Mouse (Mus musculus) liver, embryonic 13.5 days (tissue): ENCODE measurements around the gene Nsun7. TPM values are rescaled to one million over a fixed set of nuclear protein-coding genes. Genes with fewer than 3 reads are reported as not detected.

Source experiments
- ATAC-seq: fragments of 200-750 bp; cut with Nextera tagmentation; 2 replicates; pipeline ENCODE4 v1.8.0; 2017; ENCODE audit warnings: low read depth, mild to moderate bottlenecking, moderate number of reproducible peaks, moderate library complexity
- DNase-seq: peaks from one replicate; pipeline ENCODE4 v3.0.0; 2022
- H3K27ac ChIP-seq: fragments of 300-500 bp; sonication (generic); 2 replicates; pipeline ENCODE4 v1.5.1; 2015; ENCODE audit warnings: moderate library complexity, mild to moderate bottlenecking, inconsistent platforms
- H3K27me3 ChIP-seq: fragments of 300-500 bp; sonication (generic); 2 replicates; pipeline ENCODE4 v1.6.1; 2015; ENCODE audit warnings: mild to moderate bottlenecking, inconsistent platforms
- H3K36me3 ChIP-seq: fragments of 300-500 bp; sonication (generic); 2 replicates; pipeline ENCODE4 v1.6.1; 2015; ENCODE audit warnings: mild to moderate bottlenecking, inconsistent platforms
- H3K4me1 ChIP-seq: fragments of 300-500 bp; sonication (generic); replicated peaks from 2 replicates; pipeline ENCODE4 v1.6.1; 2015; ENCODE audit warnings: inconsistent platforms
- H3K4me2 ChIP-seq: fragments of 300-500 bp; sonication (generic); 2 replicates; pipeline ENCODE4 v1.6.1; 2015; ENCODE audit warnings: inconsistent platforms, mild to moderate bottlenecking, moderate library complexity
- H3K4me3 ChIP-seq: fragments of 300-500 bp; sonication (generic); replicated peaks from 2 replicates; pipeline ENCODE4 v1.5.1; 2015; ENCODE audit warnings: mild to moderate bottlenecking, inconsistent platforms
- H3K9ac ChIP-seq: fragments of 300-500 bp; sonication (generic); 2 replicates; pipeline ENCODE4 v1.6.1; 2015; ENCODE audit warnings: mild to moderate bottlenecking, inconsistent platforms
- H3K9me3 ChIP-seq: fragments of 300-500 bp; sonication (generic); replicated peaks from 2 replicates; pipeline ENCODE4 v1.6.1; 2016; ENCODE audit warnings: inconsistent platforms
- WGBS: fragments of 180-500 bp; shearing (Covaris S2); methylation state at CpG from one replicate; pipeline ENCODE4 v1.1.7; 2015; ENCODE audit not compliant: insufficient replicate concordance; 5-methylcytosine and 5-hydroxymethylcytosine counted together
- polyA plus RNA-seq: library from polyadenylated mRNA; unstranded; fragments of >200 nt; fragmentation: Nextera tagmentation; extraction: Ambion mirVana; gene quantifications from 2 replicates; pipeline ENCODE4 v1.2.1, GENCODE M21; 2015

The Nsun7 gene
- polyA plus RNA-seq, 1 experiment from 2014 or later = not detected

GRCm38 (mm10) chr5:66310806-66311205 lies 51.1 kb downstream of the Nsun7 start:
- Histone ChIP-seq H3K9me3 (no peaks in the 10 kb centered on the region), H3K4me1 (no peaks in the 10 kb centered on the region), H3K27me3 (no peaks in the 10 kb centered on the region), H3K4me3 (no peak overlapping the region), H3K36me3 (no peaks in the 10 kb centered on the region), H3K27ac (no peak overlapping the region), H3K4me2 (no peak overlapping the region), H3K9ac (no peak overlapping the region)
- WGBS = 78% methylated on average over 11 of the region's 11 CpGs
- ATAC-seq (no peak), DNase-seq (no peak)

DNA sequence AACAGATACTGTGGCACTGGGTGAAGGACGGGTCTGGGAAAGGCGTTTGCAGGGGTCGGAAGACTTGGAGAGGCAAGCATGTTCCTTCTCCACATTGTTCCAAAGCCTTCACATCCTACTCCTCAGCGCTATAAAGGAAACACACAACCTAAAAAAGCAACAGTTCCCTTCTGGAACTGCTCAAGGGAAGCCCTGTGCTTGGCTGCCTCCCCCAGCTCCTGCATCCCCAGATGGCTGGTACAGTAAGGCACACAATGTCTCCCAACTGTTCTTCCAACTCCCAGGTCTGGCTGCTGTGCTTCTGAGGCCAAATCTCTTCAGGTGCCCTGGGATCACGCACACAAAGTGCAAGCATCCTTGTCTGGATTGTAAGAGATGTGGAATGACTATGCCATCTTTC lies 56.1 kb downstream of the Nsun7 start:
- no peak for DNase-seq
- Histone ChIP-seq H3K36me3 (no peaks in the 10 kb centered on the region), H3K9ac (no peak overlapping the region), H3K4me1 (no peaks in the 10 kb centered on the region), H3K9me3 (no peaks in the 10 kb centered on the region), H3K4me3 (no peak overlapping the region), H3K27ac (no peak overlapping the region), H3K27me3 (no peaks in the 10 kb centered on the region), H3K4me2 (no peak overlapping the region)
- 71% methylated on average over 5 of the region's 5 CpGs for WGBS
- no peak for ATAC-seq

DNA sequence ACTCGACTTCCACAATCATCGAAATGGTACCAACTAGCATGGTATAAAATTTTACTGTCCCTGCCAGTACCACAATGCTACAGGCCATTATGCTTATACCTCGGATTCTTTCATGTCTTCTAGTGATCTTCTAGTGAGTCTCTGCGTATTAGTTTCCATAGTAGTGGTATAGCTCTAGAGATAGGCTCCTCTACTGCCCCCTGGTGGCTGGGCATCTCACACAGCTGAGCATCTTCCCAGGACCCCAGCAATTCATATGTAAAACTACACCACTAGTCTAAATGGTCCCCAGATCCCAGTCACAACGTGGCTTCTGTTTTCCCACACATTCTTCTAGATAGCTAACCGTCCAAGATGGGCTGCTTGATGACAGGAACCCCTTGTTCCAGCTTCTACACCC lies 59.6 kb downstream of the Nsun7 start:
- ATAC-seq (no peak), DNase-seq (peak; percentile 21)
- no peak overlapping the region for H3K27ac ChIP-seq
- 0 out of 2 replicates have a peak, but pooled peaks cover 6% of the 10 kb centered on the region for H3K4me1 ChIP-seq
- H3K9me3 ChIP-seq = no peaks in the 10 kb centered on the region
- H3K4me2 ChIP-seq = no peak overlapping the region
- H3K4me3 ChIP-seq = no peak overlapping the region
- no peak overlapping the region for H3K9ac ChIP-seq
- 59% methylated on average over 6 of the region's 6 CpGs for WGBS
- H3K27me3 ChIP-seq = no peaks in the 10 kb centered on the region
- no peaks in the 10 kb centered on the region for H3K36me3 ChIP-seq

DNA sequence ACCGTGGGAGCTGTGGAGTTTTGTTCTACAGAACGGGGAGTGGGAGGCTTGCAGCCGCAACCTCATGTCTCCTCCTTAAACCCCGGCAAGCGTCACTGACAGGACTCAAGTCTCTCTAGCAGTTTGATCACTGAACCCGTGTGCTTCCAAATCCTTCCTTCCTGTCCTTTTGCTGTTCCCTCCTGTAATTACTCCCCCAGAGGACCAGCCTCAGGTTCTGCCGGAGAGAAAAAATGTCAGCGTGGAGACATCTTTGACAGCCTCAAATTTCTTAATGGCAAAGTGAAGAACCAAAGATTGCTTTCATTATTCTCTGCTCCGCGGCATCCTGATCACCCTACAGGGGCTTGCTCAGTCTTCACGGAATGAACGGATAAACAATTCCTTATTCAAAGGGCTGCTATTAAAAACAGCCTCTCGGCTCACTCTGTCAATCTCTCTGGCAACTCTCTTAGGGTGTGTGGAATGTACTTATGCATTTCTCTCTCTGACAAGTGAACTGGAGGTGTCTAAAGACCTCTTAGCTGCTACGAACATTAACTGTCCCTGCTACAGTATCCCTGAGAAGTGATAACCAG lies 60.2 kb downstream of the Nsun7 start:
- H3K4me2 ChIP-seq = no peak overlapping the region
- no peak for DNase-seq
- 0 out of 2 replicates have a peak, but pooled peaks cover 6% of the 10 kb centered on the region for H3K4me1 ChIP-seq
- H3K36me3 ChIP-seq = no peaks in the 10 kb centered on the region
- ATAC-seq = no peak
- no peak overlapping the region for H3K9ac ChIP-seq
- no peaks in the 10 kb centered on the region for H3K9me3 ChIP-seq
- 65% methylated on average over 14 of the region's 14 CpGs for WGBS
- H3K27me3 ChIP-seq = no peaks in the 10 kb centered on the region
- no peak overlapping the region for H3K4me3 ChIP-seq
- no peak overlapping the region for H3K27ac ChIP-seq

DNA sequence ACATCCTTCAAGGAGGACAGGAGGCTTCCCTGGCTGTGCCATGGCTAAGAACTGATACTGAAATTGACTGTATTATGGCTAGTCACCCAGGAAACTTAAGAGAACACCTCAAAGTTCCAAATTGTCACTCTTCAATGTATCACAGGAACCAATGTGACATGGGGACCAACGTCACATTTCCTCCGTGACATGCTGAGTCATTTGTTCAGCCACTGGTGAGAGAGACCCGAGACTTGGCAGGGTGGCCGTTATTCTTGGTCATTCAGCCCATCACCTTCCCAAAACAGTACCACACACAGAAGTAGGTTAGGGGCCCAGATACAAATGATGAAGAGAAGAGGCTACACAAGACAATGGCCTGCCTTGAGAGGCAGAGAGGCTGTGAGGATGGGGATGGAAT lies 63.4 kb downstream of the Nsun7 start:
- Histone ChIP-seq H3K9me3 (no peaks in the 10 kb centered on the region), H3K4me1 (0 out of 2 replicates have a peak, but pooled peaks cover 6% of the 10 kb centered on the region), H3K4me2 (no peak overlapping the region), H3K9ac (no peak overlapping the region), H3K4me3 (no peak overlapping the region), H3K27ac (no peak overlapping the region), H3K36me3 (no peaks in the 10 kb centered on the region), H3K27me3 (no peaks in the 10 kb centered on the region)
- no peak for DNase-seq
- no peak for ATAC-seq
- 22% methylated on average over 4 of the region's 4 CpGs for WGBS

DNA sequence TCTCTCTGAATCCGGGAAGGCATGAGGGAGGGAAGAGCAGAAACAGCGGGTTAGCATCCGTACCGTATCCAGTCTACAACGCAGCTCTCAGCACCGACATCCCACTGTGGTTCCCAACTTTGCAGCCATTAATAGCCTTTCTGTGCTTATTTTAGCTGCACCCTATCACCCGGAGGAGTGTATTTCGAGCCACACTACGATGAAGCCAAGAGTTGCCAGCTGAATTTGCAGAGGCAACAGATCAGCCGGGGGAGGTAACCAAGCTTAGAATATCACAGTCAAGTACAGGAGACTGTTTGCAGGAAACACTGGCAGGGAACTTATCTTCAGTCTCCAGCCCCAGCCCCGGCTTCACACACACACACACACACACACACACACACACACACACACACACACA lies 63.9 kb downstream of the Nsun7 start:
- DNase-seq (no peak), ATAC-seq (no peak)
- Histone ChIP-seq H3K4me3 (no peak overlapping the region), H3K9me3 (no peaks in the 10 kb centered on the region), H3K9ac (no peak overlapping the region), H3K27ac (no peak overlapping the region), H3K4me1 (peaks cover 9% of the 10 kb centered on the region; the same call in 1 of the 2 replicates), H3K36me3 (no peaks in the 10 kb centered on the region), H3K4me2 (no peak overlapping the region), H3K27me3 (no peaks in the 10 kb centered on the region)
- 30% methylated on average over 11 of the region's 11 CpGs for WGBS

- Histone ChIP-seq H3K9me3 (no peaks in the 10 kb centered on the region), H3K36me3 (no peaks in the 10 kb centered on the region), H3K4me2 (no peak overlapping the region), H3K27ac (no peak overlapping the region), H3K4me1 (peaks cover 9% of the 10 kb centered on the region; the same call in 1 of the 2 replicates), H3K9ac (no peak overlapping the region), H3K27me3 (no peaks in the 10 kb centered on the region), H3K4me3 (no peak overlapping the region)
- 62% methylated on average over 7 of the region's 7 CpGs for WGBS
- ATAC-seq = no peak
- no peak for DNase-seq
These were observed 66.7 kb downstream of the Nsun7 start for GRCm38 (mm10) chr5:66326395-66326794.

DNA sequence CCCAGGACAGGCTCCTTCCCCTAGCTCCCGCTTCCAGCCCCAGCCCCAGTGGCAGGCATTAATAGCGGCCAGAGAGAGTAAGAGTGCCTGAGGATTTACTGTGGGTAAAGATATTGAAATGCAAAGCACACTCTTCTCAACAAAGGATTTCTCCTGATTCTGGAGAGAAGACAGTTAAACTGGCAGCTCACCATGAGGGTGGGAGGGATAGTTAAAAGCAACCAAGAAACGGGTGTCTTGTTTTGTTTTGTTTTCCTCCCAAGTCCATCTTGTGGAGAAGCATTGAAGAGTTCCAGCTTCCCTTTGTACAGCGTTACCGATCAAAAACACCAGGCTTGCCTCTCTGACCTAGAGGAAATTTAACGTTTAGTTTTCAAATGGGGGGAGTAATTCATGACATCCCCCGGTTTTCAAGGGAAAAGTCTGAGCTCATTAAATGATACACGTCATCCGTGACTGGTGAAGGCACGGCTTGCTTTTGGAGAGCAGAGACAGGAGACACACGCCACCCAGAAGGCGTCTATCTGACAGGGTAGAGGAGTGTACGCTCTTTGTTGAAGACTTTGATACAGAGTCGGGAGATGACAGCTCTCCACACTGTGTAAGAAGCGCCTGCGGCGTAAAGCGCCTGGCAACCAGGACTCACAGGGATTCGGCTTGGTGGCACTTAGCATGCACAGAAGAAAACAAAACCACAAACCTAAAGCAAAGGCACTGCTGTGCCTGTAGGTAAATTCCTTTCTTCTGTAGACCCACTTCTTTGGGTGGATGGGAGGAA lies 68.4 kb downstream of the Nsun7 start:
- Histone ChIP-seq H3K4me2 (no peak overlapping the region), H3K9ac (no peak overlapping the region), H3K36me3 (no peaks in the 10 kb centered on the region), H3K27ac (no peak overlapping the region), H3K27me3 (no peaks in the 10 kb centered on the region), H3K4me1 (peaks cover 8% of the 10 kb centered on the region; the same call in 1 of the 2 replicates), H3K9me3 (no peaks in the 10 kb centered on the region), H3K4me3 (no peak overlapping the region)
- WGBS = 73% methylated on average over 19 of the region's 19 CpGs
- ATAC-seq (no peak), DNase-seq (no peak)

- H3K4me2 ChIP-seq = no peak overlapping the region
- ATAC-seq (no peak), DNase-seq (no peak)
- H3K27me3 ChIP-seq = no peaks in the 10 kb centered on the region
- no peak overlapping the region for H3K4me3 ChIP-seq
- no peak overlapping the region for H3K9ac ChIP-seq
- 62% methylated on average over 7 of the region's 7 CpGs for WGBS
- H3K27ac ChIP-seq = no peak overlapping the region
- no peaks in the 10 kb centered on the region for H3K36me3 ChIP-seq
- peaks cover 3% of the 10 kb centered on the region; the same call in 1 of the 2 replicates for H3K4me1 ChIP-seq
- H3K9me3 ChIP-seq = no peaks in the 10 kb centered on the region
These were observed 69.1 kb downstream of the Nsun7 start for GRCm38 (mm10) chr5:66328766-66329165.

- 0 out of 2 replicates have a peak, but pooled peaks cover 6% of the 10 kb centered on the region for H3K27me3 ChIP-seq
- no peaks in the 10 kb centered on the region for H3K9me3 ChIP-seq
- WGBS = 65% methylated on average over 6 of the region's 6 CpGs
- H3K4me2 ChIP-seq = no peak overlapping the region
- DNase-seq (no peak), ATAC-seq (no peak)
- no peaks in the 10 kb centered on the region for H3K36me3 ChIP-seq
- no peak overlapping the region for H3K9ac ChIP-seq
- H3K4me1 ChIP-seq = peaks cover 3% of the 10 kb centered on the region; the same call in 1 of the 2 replicates
- no peak overlapping the region for H3K27ac ChIP-seq
- no peak overlapping the region for H3K4me3 ChIP-seq
These were observed 71.1 kb downstream of the Nsun7 start for GRCm38 (mm10) chr5:66330806-66331205.

GRCm38 (mm10) chr5:66337025-66337968 lies 77.6 kb downstream of the Nsun7 start:
- Histone ChIP-seq H3K27ac (no peak overlapping the region), H3K4me3 (peak overlapping the region; percentile 32), H3K4me1 (peaks cover 10% of the 10 kb centered on the region; the same call in 1 of the 2 replicates), H3K27me3 (peaks cover 34% of the 10 kb centered on the region), H3K9me3 (no peaks in the 10 kb centered on the region), H3K36me3 (no peaks in the 10 kb centered on the region), H3K4me2 (peak overlapping the region; percentile 61), H3K9ac (no peak overlapping the region)
- WGBS = 8% methylated on average over 38 of the region's 38 CpGs
- DNase-seq (no peak), ATAC-seq (no peak)
